Mouse (Mus musculus) ES-E14 (cell line): ENCODE data around the gene Tmem170b.

Experiments used
- CHD2 ChIP-seq: IDR thresholded peaks from 2 replicates; pipeline ENCODE4 v1.6.1; 2014; ENCODE audit warnings: mild to moderate bottlenecking, low read depth, low read length, inconsistent platforms
- HCFC1 ChIP-seq: IDR thresholded peaks from 2 replicates; pipeline ENCODE4 v1.6.1; 2012; ENCODE audit warnings: low read length, inconsistent platforms, borderline replicate concordance; ENCODE audit not compliant: insufficient read depth
- ZC3H11A ChIP-seq: IDR thresholded peaks from 2 replicates; pipeline ENCODE4 v1.6.1; 2012; ENCODE audit warnings: low read depth, mild to moderate bottlenecking, inconsistent platforms, low read length, borderline replicate concordance

- TF ChIP-seq CHD2 (no peak), ZC3H11A (no peak), HCFC1 (no peak)
These were observed 634 bp downstream of the Tmem170b start for GRCm38 (mm10) chr13:41606081-41607000.
